Mouse (Mus musculus) adrenal gland, adult 8-10 months (tissue): ENCODE measurements around the gene Mipol1. TPM values are rescaled to one million over a fixed set of nuclear protein-coding genes. Genes with fewer than 3 reads are reported as not detected.
"Not testable (repeated sequence)": the region's sequence is repeated elsewhere in the genome, so short reads cannot be mapped to it uniquely, and the experiment has no call there.

Source experiments
- DNase-seq: peaks from one replicate; pipeline ENCODE4 v3.0.0; 2022
- total RNA-seq, 4 experiments: library from RNA; stranded (reverse); gene quantifications; 2 replicates each; pipeline ENCODE4 v1.2.4; 2022

The Mipol1 gene
- total RNA-seq, 4 experiments from 2014 or later: 10.3 to 16.0 (median 13.5) TPM

DNA sequence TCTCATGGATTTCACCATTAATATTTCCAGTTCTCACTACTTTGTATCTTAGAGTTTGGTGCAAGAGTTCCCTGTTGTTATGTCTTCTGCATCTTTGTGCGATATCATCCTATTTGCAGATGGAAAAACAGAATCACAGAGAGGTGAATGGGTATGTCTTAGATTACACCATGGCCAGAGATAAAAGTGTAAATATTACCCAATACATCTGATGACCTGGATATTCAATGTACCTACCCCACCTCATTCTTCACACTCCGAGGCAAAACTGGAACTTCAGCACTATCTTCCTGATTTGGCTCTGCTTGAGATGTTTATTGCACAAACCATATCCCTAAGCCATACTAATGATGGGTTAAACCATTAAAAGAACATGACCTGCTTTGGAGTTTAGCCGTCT lies 198.0 kb downstream of the Mipol1 start:
- DNase-seq: no peak

DNA sequence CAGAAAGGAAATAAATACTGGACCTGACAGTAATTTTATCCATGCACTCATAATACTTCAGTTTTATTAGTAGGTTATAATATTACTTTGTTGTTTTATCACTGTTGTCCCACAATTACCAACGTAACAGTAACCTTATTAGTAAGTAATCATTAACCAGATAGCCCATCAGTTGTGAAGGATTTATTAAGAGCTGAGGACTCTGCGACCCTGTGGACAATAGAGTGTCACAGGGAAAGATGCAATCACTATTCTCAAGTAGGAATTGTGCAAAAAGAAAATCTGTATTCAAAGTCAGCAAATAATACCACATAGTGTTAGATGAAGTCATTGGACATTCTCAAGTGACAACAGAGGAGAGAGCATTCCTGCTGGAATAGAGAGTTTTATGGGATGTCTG lies 198.5 kb downstream of the Mipol1 start:
- no peak for DNase-seq

DNA sequence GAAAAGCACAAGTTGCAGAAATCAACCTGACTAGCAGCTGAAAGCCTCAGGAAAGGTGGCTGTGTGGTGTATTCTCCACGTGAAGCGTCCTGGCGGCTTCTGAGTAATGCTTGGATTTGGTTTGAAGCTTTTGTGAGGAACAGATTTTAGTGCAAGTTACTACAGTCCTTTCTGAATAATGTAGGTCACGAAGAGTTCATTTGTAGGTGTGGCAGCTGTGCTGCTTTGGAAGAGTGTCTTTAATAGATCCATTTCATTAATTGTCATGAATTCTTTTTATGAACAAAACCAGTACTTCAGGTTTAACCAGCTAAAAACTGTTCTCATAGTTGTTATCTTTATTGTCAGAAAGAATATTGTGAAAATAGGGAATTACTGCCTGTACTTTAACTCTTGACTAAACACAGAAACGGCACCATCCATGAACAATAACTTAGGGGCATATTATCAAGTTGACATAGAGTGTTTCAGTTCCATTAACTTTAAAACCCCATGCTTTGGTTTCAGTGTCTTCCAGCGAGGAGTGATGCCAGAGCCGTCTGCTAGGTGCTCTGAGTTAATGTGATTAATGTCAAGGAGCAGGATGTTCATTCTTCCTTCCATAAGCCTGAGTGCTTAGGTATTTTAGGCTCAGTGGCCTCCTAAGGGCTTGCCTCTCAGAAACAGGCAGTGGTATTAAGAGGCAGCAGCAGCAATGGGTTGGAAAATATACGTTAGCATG lies 206.9 kb downstream of the Mipol1 start:
- not testable (repeated sequence) for DNase-seq

DNA sequence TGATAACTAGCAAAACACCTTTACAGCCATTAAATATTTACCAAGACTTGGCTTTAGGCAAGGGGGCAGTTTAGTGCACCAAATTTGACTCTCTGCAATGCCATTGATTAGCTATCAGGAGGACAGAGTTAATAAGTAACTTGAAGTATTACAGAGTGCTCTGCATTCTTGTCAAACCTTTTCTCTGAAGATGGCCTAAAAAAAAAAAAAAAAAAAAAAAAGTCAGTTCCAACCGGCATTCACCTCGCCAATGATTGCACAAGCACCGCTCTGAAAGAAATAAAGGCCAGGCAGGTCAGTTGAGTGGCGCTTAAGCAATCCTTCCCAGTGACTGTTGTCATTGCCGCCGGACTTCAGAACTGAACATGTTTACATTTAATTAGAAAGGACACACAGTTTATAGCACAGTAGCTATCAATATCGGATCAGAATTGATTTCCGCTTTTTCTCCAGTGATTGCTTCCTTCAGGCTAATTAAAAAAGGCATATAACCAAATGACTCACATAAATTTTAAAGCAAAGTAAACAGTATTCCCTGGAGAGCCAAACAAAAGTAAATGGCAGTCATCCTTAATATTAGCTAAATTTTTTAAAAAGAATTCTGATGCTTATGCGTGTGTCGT lies 214.2 kb downstream of the Mipol1 start:
- no peak for DNase-seq

DNA sequence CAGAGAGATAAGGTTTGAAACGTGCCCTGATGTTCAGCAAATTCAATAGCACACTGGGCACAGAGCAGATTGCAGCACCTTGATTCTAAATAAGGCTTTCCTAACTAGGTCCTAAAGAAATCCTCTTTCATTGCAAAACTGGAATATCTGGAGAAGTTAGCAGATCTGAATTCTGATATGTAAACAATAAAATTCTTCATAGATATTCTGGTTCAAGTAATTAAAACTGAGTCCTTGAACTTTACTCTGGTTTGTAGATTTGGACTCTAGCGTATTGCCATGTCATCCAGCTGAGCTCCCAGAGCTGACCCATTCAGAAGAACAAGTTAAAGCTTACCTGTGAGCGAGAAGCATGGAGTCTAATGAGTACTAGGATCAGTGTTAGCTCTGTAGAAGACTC lies 217.1 kb downstream of the Mipol1 start:
- no peak for DNase-seq

DNA sequence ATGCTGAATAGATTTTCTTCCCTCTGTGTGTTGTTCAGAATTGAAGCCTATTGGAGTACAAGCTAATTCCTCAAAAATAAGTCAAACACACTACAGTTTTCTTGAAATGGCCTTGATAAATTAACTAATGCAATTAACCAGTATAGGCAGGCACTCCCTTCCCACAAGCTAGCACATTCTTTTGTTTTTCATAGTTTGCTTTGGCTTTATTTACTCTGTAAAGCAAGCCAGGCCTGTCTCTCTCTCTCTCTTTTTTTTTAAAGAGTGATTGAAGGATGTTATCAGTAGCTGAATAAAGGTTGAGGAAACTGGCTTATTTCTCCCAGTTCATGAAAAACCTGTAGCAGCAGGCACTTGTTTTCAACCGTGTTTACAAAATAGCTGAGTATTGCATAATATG lies 219.1 kb downstream of the Mipol1 start:
- no peak for DNase-seq

DNA sequence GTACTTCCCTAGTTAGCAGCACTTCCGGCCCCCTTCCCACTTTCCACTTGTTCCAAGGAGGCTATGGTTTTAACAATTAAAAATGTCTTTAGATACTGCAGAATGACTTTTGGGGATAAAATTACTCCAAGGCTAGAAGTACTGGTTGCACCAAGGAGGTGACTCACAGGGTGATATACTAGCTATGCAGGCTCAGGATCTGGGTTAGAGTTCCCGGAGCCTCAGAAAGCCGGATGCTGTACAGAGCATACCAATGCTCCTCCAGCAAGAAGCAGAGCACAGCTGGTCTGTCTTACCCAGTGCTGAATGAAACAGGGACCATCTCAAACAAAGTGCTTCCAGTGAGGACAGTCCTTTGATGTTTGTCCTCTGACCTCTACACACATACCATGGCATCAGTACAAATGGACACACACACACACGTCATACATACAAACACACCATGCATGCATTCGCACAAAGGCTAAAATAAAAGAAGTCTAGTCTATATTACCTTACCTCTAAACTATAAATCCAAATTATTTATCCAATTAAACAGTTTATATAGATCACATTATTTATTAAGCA lies 219.9 kb downstream of the Mipol1 start:
- DNase-seq: no peak

DNA sequence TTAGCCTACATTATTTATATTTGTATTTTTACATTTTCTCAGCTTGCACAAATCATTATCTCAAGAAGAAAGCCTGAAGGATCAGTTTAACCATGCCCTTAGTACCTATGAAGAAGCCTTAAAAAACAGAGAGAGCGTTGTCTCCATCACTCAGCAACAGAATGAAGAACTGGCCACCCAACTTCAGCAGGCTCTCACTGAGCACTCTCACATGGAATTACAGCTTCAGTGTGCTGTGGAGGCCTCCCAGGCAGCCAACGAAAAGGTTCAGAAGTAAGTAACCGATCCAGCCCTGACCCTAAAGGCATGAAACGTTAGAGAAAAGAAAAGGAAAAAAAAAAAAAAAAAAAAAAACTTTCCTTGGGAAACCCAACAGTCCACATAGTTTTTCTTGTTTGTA lies 226.7 kb downstream of the Mipol1 start:
- no peak for DNase-seq

DNA sequence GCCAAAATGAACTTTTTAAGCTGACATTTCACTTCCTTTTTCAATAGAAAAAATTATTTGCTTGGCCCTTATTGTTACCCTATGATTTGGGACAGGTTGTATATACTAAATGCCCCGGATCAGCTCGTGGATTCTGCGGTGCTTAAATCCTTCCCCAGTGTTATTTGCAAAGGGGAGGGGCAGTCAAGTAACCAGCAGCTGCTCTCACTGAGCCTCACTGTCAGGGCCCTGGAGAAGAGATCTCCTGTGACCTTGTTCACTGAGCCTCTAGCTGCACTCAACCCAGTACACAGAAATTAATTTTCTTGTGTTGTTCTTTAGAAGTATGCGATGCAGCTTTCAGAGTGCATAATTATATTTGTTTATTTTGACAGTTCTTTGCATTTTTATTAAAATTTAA lies 227.1 kb downstream of the Mipol1 start:
- DNase-seq: no peak

DNA sequence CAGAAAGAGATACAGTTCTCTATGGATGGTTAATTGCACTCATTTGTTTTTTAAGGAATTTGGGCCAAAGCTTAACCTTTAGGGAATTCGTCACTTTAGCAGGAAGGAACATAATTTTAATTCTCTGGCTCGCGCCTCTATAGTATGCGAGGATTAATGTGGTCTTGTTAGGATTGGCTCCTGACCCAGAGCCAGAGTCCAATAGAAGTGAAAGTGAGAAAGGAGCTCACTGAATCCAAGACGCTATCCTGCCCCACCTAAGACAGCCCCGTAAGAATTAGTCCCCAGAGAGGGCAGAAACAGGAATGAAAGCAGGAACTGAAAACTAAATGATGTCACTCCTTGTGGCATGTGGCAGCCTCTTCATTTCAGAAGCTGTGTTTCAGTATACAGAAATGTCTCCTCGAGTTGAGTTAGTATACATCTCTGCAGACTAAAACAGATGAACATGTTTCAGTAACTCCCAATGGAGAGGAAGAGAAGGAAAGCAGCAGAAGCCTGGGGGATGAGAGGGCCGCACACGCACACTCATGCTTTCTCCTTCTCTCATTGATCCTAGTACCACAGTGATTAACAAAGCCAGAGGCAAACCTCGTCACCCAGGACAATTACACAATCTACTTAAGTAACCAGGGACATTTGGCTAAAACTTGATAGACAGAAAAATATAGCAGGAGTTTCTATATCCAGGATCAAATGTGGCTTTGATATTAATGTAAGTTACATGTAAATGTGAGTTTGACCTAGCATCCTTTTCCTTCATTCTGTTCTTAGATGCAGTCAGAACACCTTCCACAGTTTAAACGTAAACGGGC lies 234.5 kb downstream of the Mipol1 start:
- DNase-seq: no peak

DNA sequence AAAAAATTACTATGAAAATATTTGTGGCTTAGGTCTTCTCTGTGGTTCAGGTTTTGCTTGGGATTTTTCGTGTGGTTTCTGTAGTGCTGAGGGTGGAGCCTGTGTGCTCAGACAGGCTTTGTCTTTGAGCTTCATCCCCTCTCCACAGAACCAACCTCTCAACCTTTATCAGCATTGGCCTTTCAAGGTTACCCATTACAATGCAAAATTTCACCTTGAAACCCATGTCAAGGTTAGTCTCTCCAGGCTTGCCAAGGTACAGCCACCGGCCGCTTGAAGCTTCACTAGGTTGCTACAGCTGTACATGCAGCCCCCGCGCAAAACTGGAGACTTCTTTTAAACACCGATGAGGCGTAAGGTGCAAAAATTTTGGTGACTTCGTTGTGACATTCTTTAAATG lies 241.6 kb downstream of the Mipol1 start:
- DNase-seq: no peak

DNA sequence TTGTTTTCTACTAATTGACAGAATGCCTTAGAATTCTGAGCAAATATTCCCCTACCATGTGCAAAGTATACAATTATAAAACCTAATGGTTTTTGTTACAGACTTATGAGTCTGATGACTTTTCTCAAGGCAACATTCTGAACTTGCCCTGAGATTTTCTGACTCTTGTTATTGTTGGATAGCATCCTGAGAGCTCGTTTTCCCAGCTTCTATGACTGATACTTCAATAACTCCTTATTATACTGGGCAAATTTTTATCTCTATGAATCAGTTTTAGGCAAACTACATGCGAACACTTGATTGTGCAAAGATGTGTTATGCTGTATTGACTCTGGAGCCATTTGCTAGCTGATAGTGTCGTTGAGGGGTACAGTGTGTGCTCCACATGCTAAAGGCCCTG lies 246.6 kb downstream of the Mipol1 start:
- DNase-seq: no peak

DNA sequence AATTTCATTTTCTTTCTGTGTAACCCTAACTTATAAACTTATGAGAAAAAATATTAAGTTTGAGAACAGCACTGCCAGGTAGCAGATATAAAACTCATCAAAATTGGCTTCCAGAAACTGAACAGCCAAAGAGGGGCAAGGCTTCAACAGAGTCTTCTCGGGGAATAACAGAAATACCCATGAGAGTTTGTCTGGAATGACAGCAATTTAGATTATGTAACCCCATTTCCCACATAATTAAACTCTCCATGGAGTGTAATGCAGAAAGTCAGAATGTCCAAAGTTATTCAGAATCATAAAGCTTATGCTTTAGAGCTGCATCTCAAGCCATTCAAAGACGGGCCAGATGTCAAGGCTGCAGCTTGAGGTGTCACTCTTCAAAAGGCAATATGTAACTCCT lies 251.6 kb downstream of the Mipol1 start:
- no peak for DNase-seq

DNA sequence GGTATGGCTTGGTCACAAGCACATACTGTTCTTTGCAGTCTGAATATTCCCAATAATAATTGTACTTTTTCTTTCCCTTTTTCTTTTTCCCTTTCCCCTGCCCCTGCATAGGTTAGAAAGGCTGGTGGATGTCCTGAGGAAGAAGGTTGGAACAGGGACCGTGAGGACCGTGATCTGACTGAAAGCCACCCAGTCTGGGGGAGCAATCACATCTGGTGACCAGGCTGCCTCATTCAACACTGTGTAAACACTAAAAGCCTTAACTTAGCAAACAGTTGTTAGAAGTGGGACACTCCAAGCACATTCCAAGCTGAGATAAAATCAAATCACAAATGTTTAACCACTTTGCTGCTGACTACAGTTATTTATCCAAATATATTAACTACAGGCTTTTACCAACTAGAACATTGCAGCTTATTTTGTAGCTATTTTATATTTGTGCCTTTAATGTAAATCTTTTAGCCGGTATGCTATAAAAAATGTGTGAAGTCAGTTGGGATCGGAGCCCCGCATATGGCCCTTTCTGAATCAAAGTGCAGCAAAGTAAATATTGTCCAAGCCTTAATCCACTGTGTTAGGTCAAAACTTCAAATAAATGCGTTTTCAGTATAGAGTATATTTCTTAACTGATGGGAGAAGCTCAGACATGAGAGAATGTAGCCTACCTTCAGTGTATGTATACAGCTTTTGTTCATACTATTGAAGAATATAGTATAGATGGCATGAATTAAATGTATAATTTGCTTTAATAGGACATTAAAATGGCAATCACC lies 266.3 kb downstream of the Mipol1 start:
- DNase-seq: no peak

DNA sequence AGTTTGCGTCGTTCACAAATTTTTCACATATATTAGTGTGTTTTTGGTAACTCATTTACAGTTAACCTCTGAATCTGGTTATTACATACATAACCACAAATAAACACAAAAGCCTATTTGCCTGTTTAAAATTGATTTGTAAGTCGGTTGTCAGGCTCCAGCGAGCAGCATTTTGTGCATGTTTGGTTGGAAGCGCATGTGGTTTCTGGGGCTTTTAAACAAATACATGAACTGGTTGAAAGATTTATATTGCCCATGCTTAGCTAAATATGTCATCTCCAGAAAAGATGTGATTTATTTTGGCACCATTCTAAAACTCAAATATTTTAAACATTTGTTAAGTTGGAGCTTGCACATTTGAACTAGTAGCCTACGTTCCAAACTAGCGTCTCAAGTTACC lies 270.0 kb downstream of the Mipol1 start:
- no peak for DNase-seq

DNA sequence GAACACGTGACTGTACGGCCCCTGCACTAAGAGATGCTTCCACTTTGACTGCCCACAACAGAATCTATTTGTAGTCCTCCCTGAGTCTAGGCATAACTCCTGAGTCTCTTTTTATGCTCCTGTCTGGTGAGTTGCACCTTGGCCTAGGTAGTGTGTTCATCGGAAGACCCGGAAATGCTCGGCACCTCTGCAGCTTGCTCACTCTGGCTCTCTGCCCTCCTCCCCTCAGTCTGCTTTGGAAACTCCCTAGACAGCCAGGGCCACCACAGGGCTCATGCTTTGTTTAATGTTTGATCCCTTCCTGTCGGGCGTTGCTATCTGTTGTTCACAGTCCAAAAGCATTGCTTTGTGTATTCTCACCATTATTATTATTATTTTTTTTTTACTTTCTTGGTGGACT lies 275.1 kb downstream of the Mipol1 start:
- DNase-seq: no peak

DNA sequence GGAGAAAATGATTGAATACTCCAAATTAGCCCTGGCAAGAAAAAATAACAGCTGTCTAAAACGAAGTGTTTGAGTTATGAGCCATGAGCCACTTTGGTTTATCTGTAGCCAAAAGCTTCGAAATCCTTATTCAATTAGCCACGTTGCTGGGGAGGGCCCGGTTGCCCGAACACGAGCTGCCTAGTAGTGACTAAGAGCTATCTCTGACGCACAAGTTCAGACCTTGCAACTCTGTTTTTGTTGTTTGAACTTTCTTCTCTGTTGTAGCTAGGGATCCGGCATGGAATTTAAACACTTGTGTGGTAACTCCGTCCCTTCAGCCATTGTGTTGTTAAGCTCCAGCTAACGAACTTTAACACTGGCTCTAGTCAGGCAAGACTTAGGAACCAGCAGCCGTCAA lies 278.7 kb downstream of the Mipol1 start:
- no peak for DNase-seq

DNA sequence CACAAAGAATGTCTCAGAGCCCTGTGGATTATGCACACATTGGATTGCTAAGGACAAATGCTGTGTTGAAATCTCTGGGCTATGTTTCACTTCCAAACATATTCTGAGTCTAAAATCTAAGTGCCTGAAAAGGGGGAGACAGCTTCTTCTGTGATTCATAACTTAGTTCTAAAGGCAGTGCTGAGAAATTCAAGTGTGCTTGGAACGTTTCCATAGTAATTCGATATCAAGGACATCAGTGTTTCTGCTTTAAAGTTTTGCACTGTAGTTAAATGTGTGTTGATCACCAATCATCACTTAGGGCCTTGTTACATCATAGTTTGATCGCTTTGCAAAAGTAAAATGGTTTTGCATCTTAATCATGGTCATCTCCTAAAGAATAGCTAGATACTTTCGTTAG lies 279.5 kb downstream of the Mipol1 start:
- no peak for DNase-seq

DNA sequence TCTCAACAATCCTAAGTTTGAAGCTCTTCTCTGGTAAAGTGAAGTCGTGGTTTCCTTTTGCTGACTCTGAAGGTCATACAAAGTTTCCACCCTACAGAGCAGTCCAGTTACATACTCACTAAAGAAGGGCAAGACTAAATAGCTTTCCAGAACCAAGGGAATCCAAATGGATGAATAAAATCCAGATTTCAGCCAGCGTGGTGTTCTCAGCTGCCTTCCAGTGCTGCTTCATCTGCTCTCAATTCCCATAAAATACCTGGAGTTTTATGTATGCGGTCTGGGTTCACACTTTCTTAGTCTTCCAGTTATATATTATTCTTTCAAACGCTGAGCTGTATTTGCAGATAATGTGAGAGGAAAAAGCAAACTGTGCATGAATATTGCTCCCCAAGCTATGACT lies 280.9 kb downstream of the Mipol1 start:
- DNase-seq: no peak

DNA sequence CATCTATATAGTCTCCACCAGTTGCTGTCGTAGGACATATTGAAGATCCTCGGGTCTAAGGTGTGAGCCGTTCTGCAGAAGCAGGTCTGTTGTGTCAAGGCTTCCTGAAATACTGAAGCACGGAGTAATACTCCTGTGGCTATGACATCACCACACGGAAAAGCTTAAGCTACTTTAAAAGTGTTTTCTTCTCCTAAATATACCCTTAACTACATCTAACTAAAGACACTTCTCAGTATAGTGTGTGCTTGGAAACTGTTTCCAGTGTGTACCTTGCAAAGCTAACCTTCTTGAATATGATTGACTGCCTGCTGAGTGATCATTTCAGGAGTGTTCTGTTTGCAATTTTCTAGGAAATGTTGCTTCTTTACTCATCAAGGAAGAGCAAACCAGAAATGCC lies 281.3 kb downstream of the Mipol1 start:
- no peak for DNase-seq

DNA sequence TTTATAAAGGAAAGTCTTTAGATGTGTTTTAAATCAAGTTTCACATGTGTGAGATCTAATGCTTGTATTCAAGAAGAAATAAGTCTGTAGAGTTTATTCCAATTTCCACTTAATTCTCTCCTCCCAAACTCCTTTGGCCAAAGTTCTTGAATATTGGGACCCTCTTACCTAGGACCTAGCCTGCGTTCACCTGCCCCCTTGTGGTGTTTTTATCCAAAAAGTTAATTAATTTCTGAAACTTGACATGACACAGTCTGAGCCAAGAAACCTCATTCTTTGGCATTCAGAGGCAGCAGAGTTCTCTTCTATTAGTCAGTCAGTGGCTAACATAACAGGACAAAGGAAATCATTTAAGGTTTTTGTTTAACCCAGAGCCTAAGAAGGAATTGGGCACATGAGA lies 284.3 kb downstream of the Mipol1 start:
- no peak for DNase-seq

DNA sequence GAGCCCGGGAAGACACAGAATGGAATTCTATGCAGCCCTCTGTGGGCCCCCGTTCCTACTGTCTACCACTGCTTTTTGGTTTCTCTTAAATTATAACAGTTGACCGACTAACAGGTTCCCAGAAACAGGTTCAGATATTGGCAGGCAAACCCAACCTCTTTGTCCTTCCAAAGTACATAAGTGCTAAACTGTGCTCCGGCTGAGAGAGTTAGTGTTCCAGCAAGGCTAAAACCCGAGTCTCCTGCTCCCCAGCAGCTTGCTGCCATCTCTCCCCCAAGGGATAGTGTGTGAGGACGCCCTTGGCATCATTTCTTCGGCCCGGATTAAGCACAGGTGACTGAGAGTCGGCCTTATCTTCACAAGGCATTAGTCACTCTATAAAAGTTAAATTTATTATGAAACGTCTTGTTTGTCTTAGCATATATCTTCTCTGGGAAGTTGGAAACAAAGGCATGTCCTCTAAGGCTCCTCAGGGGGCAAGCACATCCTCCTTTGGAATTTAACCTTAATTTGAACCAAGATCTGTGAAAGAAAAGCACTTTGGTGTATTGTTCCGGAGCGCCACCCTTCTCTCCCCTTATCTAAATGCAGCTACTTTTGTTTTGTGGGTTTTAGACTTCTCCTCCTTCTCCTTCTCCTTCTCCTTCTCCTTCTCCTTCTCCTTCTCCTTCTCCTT lies 285.6 kb downstream of the Mipol1 start:
- DNase-seq: no peak
